Mouse (Mus musculus) E14TG2a.4 (cell line): ENCODE data around the gene Heatr5a.

Experiments used
- CTCF ChIP-seq: conservative IDR thresholded peaks from 2 replicates; pipeline ENCODE4 v1.5.1; 2014; ENCODE audit warnings: low read length
- NANOG ChIP-seq: IDR thresholded peaks from 2 replicates; pipeline ENCODE4 v1.6.1; 2014; ENCODE audit warnings: borderline replicate concordance, low read length, mixed read lengths
- POU5F1 ChIP-seq: IDR thresholded peaks from 2 replicates; pipeline ENCODE4 v1.6.1; 2014; ENCODE audit warnings: low read length, borderline replicate concordance

- no peak for TF ChIP-seq CTCF
- TF ChIP-seq POU5F1 = no peak
- no peak for TF ChIP-seq NANOG
Observed at GRCm38 (mm10) chr12:51829290-51830076, 141.6 kb downstream of the Heatr5a start, which contains the start of gene Hectd1.
